Mouse (Mus musculus): ENCODE measurements around the gene Shf. TPM values are rescaled to one million over a fixed set of nuclear protein-coding genes. Genes with fewer than 3 reads are reported as not detected.

Gene Shf
- total RNA-seq, 2 experiments from 2014 or later: 56.6 to 60.0 TPM

GRCm38 (mm10) chr2:122368081-122368971, 636 bp downstream of the Shf start:
- DNase-seq: no peak

- DNase-seq: no peak
Observed at GRCm38 (mm10) chr2:122367701-122368080, 1.3 kb downstream of the Shf start.

- DNase-seq: no peak
Observed at GRCm38 (mm10) chr2:122367181-122367580, 1.8 kb downstream of the Shf start.

- no peak for DNase-seq
Observed at GRCm38 (mm10) chr2:122366706-122367105, 2.3 kb downstream of the Shf start.

GRCm38 (mm10) chr2:122366039-122366438, 2.9 kb downstream of the Shf start:
- no peak for DNase-seq

- DNase-seq: no peak
Observed at GRCm38 (mm10) chr2:122365244-122365866, 3.6 kb downstream of the Shf start.

- no peak for DNase-seq
Observed at GRCm38 (mm10) chr2:122364352-122364944, 4.5 kb downstream of the Shf start.

- DNase-seq: no peak
Observed at GRCm38 (mm10) chr2:122362622-122363523, 6.1 kb downstream of the Shf start.

- DNase-seq: no peak
Observed at GRCm38 (mm10) chr2:122361868-122362621, 6.9 kb downstream of the Shf start.

- no peak for DNase-seq
Observed at GRCm38 (mm10) chr2:122361181-122361580, 7.8 kb downstream of the Shf start.

GRCm38 (mm10) chr2:122360310-122360709, 8.7 kb downstream of the Shf start:
- DNase-seq: no peak

- no peak for DNase-seq
Observed at GRCm38 (mm10) chr2:122356187-122356586, 12.8 kb downstream of the Shf start.

GRCm38 (mm10) chr2:122355389-122355788, 13.6 kb downstream of the Shf start:
- no peak for DNase-seq

- no peak for DNase-seq
Observed at GRCm38 (mm10) chr2:122354191-122354929, 14.6 kb downstream of the Shf start.

- DNase-seq: no peak
Observed at GRCm38 (mm10) chr2:122353765-122354164, 15.2 kb downstream of the Shf start.

GRCm38 (mm10) chr2:122352992-122353391, 16.0 kb downstream of the Shf start:
- DNase-seq: no peak

GRCm38 (mm10) chr2:122351931-122352329, 17.0 kb downstream of the Shf start:
- peak; percentile 48 to 65 for DNase-seq

- DNase-seq: peak; percentile 44 to 49
Observed at GRCm38 (mm10) chr2:122351156-122351930, 17.6 kb downstream of the Shf start.

- no peak for DNase-seq
Observed at GRCm38 (mm10) chr2:122349136-122349785, 19.7 kb downstream of the Shf start.
